Mouse (Mus musculus) liver, embryonic 14.5 days (tissue): Measurements from ENCODE around the gene Pde4b. TPM values are rescaled to one million over a fixed set of nuclear protein-coding genes. Genes with fewer than 3 reads are reported as not detected.
"Not testable (repeated sequence)": the region's sequence is repeated elsewhere in the genome, so short reads cannot be mapped to it uniquely, and the experiment has no call there.

Experiments
- ATAC-seq: fragments of 200-750 bp; cut with Nextera tagmentation; 2 replicates; pipeline ENCODE4 v1.8.0; 2017; ENCODE audit warnings: moderate number of reproducible peaks, mild to moderate bottlenecking, moderate library complexity; ENCODE audit not compliant: insufficient read depth
- DNase-seq, 3 experiments: peaks; one replicate each; pipeline ENCODE4 v3.0.0-alpha.2; 2012 to 2013; ENCODE audit warnings: low read depth in 3 of 3, low spot score in 3 of 3
- H3K27ac ChIP-seq: fragments of 300-500 bp; sonication (generic); 2 replicates; pipeline ENCODE4 v1.5.1; 2014; ENCODE audit warnings: moderate library complexity, mild to moderate bottlenecking, control low read depth, inconsistent platforms
- H3K27me3 ChIP-seq: fragments of 300-500 bp; sonication (generic); 2 replicates; pipeline ENCODE4 v1.6.1; 2014; ENCODE audit warnings: mild to moderate bottlenecking, low read length, moderate library complexity; ENCODE audit not compliant: control insufficient read depth, insufficient read depth
- H3K36me3 ChIP-seq: fragments of 300-500 bp; sonication (generic); replicated peaks from 2 replicates; pipeline ENCODE4 v1.6.1; 2014; ENCODE audit warnings: low read depth; ENCODE audit not compliant: control insufficient read depth, insufficient read depth
- H3K4me1 ChIP-seq, 2 experiments: fragments of 200-500 bp in 1 of 2; fragments of 300-500 bp in 1 of 2; sonication (generic) in 1 of 2; replicated peaks; 2 replicates each; pipeline ENCODE4 v1.6.1; 2012 to 2014; ENCODE audit warnings: antibody characterized with exemption in 1 of 2, inconsistent platforms in 1 of 2, low read length in 1 of 2; ENCODE audit not compliant: control insufficient read depth in 2 of 2, insufficient read depth in 2 of 2
- H3K4me2 ChIP-seq: fragments of 300-500 bp; sonication (generic); 2 replicates; pipeline ENCODE4 v1.6.1; 2014; ENCODE audit warnings: low read depth, mild to moderate bottlenecking, control low read depth, moderate library complexity
- H3K4me3 ChIP-seq, 2 experiments: fragments of 200-500 bp in 1 of 2; fragments of 300-500 bp in 1 of 2; sonication (generic) in 1 of 2; 2 replicates each; pipeline ENCODE4 v1.5.1; 2012 to 2014; ENCODE audit warnings: low read depth in 2 of 2, low read length in 2 of 2, mild to moderate bottlenecking in 2 of 2, control low read depth in 1 of 2, inconsistent platforms in 1 of 2, moderate library complexity in 1 of 2; ENCODE audit not compliant: insufficient read depth in 1 of 2
- H3K9ac ChIP-seq: fragments of 300-500 bp; sonication (generic); replicated peaks from 2 replicates; pipeline ENCODE4 v1.6.1; 2014; ENCODE audit warnings: mild to moderate bottlenecking, control low read depth, moderate library complexity
- H3K9me3 ChIP-seq: fragments of 300-500 bp; sonication (generic); 2 replicates; pipeline ENCODE4 v1.6.1; 2016; ENCODE audit warnings: low read length, mixed read lengths; ENCODE audit not compliant: control insufficient read depth
- CTCF ChIP-seq: IDR thresholded peaks from 2 replicates; pipeline ENCODE4 v1.5.1; 2016; ENCODE audit warnings: antibody characterized with exemption, low read depth, control low read depth
- EP300 ChIP-seq: IDR thresholded peaks from 2 replicates; pipeline ENCODE4 v1.6.1; 2016; ENCODE audit warnings: antibody characterized with exemption, low read depth
- WGBS: fragments of 180-500 bp; shearing (Covaris S2); extraction: QIAGEN DNeasy Blood & Tissue Kit; methylation state at CpG from one replicate; pipeline ENCODE4 v1.1.7; 2014; ENCODE audit not compliant: insufficient replicate concordance; 5-methylcytosine and 5-hydroxymethylcytosine counted together
- polyA plus RNA-seq, 2 experiments: library from polyadenylated mRNA; depleted of rRNA in 1 of 2; stranded (reverse) in 1 of 2; unstranded in 1 of 2; fragments of >200 nt; fragmentation: Nextera tagmentation in 1 of 2; extraction: Ambion mirVana in 1 of 2; gene quantifications; 2 replicates each; pipeline versions ENCODE4 v1.2.1 to v1.2.3; 2012 to 2014

Gene Pde4b
- polyA plus RNA-seq, 2 experiments: 1.5 to 2.3 TPM

- TF ChIP-seq CTCF: no peak
- no peak for TF ChIP-seq EP300
- no peak overlapping the region for H3K4me2 ChIP-seq
- H3K4me3 ChIP-seq: no peak overlapping the region
- no peak overlapping the region for H3K27ac ChIP-seq
- no peaks in the 10 kb centered on the region for H3K36me3 ChIP-seq
- no peak for ATAC-seq
- DNase-seq: no peak
- 72% methylated on average over 5 of the region's 5 CpGs for WGBS
- H3K9ac ChIP-seq: no peak overlapping the region
- no peaks in the 10 kb centered on the region for H3K9me3 ChIP-seq
- H3K4me1 ChIP-seq: no peaks in the 10 kb centered on the region
- H3K27me3 ChIP-seq: no peaks in the 10 kb centered on the region
Observed at GRCm38 (mm10) chr4:102492911-102493310, 405.6 kb downstream of the Pde4b start.

GRCm38 (mm10) chr4:102493342-102494128 is 406.2 kb downstream of the Pde4b start:
- H3K4me1 ChIP-seq: no peaks in the 10 kb centered on the region
- no peak overlapping the region for H3K4me2 ChIP-seq
- no peaks in the 10 kb centered on the region for H3K9me3 ChIP-seq
- ATAC-seq: no peak
- H3K27me3 ChIP-seq: no peaks in the 10 kb centered on the region
- peak in 2 of 3 experiments; percentile 16 to 17 for DNase-seq
- 39% methylated on average over 4 of the region's 4 CpGs for WGBS
- H3K36me3 ChIP-seq: no peaks in the 10 kb centered on the region
- TF ChIP-seq CTCF: peak; percentile 68; the same call in 1 of the 2 replicates
- TF ChIP-seq EP300: no peak
- H3K27ac ChIP-seq: no peak overlapping the region
- no peak overlapping the region for H3K4me3 ChIP-seq
- H3K9ac ChIP-seq: no peak overlapping the region

- not testable (repeated sequence) for H3K27me3 ChIP-seq, H3K4me3 ChIP-seq, H3K4me2 ChIP-seq, H3K27ac ChIP-seq, H3K9me3 ChIP-seq, DNase-seq, H3K9ac ChIP-seq, H3K4me1 ChIP-seq, H3K36me3 ChIP-seq
- ATAC-seq: peak; percentile 63; the same call in 1 of the 2 replicates
- 75% methylated on average over 10 of the region's 10 CpGs for WGBS
Observed at GRCm38 (mm10) chr4:102494203-102494602, 406.9 kb downstream of the Pde4b start.

DNA sequence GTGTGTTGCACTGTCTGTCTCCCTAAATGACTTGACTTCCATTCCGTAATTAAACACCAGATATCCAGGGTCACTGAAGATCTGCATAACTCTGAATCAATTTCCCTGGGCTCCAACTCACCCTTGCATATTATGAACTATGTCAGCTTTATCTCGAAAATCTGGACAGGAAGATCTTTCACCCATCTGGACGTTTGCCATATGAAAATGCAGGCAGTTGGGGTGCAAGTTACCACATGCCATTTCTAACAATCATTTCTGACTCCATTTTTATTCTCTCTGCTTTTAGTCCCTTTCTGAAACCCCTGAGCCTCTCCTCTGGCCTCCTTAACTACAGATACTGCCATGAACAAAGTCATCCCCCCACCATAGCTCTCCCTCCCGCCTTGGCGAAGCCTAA is 407.7 kb downstream of the Pde4b start:
- Histone ChIP-seq H3K9ac (no peak overlapping the region), H3K27ac (no peak overlapping the region), H3K4me2 (no peak overlapping the region), H3K4me3 (no peak overlapping the region), H3K9me3 (no peaks in the 10 kb centered on the region), H3K27me3 (no peaks in the 10 kb centered on the region), H3K36me3 (no peaks in the 10 kb centered on the region), H3K4me1 (no peaks in the 10 kb centered on the region)
- no peak for DNase-seq
- TF ChIP-seq CTCF (no peak), EP300 (no peak)
- WGBS: 53% methylated on average over 5 of the region's 5 CpGs
- no peak for ATAC-seq

GRCm38 (mm10) chr4:102495474-102495873 is 408.1 kb downstream of the Pde4b start:
- no peak overlapping the region for H3K9ac ChIP-seq
- no peak overlapping the region for H3K4me3 ChIP-seq
- H3K27ac ChIP-seq: no peak overlapping the region
- H3K4me2 ChIP-seq: no peak overlapping the region
- no peak for TF ChIP-seq EP300
- no peak for TF ChIP-seq CTCF
- no peaks in the 10 kb centered on the region for H3K4me1 ChIP-seq
- no peaks in the 10 kb centered on the region for H3K36me3 ChIP-seq
- no peak for DNase-seq
- no peak for ATAC-seq
- WGBS: 27% methylated on average over 5 of the region's 5 CpGs
- H3K9me3 ChIP-seq: no peaks in the 10 kb centered on the region
- no peaks in the 10 kb centered on the region for H3K27me3 ChIP-seq
